Mouse (Mus musculus) forebrain, embryonic 11.5 days (tissue): ENCODE data around the gene Ly6g5b. TPM values are rescaled to one million over a fixed set of nuclear protein-coding genes. Genes with fewer than 3 reads are reported as not detected.
"Not testable (repeated sequence)": the region's sequence is repeated elsewhere in the genome, so short reads cannot be mapped to it uniquely, and the experiment has no call there.

Experiments
- ATAC-seq: fragments of 200-750 bp; cut with Nextera tagmentation; replicated peaks from 2 replicates; pipeline ENCODE4 v1.8.0; 2017; ENCODE audit warnings: moderate TSS enrichment; ENCODE audit not compliant: low FRiP score
- DNase-seq: peaks from one replicate; pipeline ENCODE4 v3.0.0-alpha.2; 2017; ENCODE audit warnings: low spot score
- H3K27ac ChIP-seq: fragments of 300-500 bp; sonication (generic); 2 replicates; pipeline ENCODE4 v1.5.1; 2014; ENCODE audit warnings: low read depth, low read length
- H3K27me3 ChIP-seq: fragments of 300-500 bp; sonication (generic); 2 replicates; pipeline ENCODE4 v1.6.1; 2014; ENCODE audit warnings: mild to moderate bottlenecking, low read length, mixed read lengths; ENCODE audit not compliant: control insufficient read depth, insufficient read depth
- H3K36me3 ChIP-seq: fragments of 300-500 bp; sonication (generic); 2 replicates; pipeline ENCODE4 v1.6.1; 2014; ENCODE audit warnings: mild to moderate bottlenecking, low read length, moderate library complexity, mixed read lengths; ENCODE audit not compliant: control insufficient read depth, insufficient read depth
- H3K4me1 ChIP-seq: fragments of 300-500 bp; sonication (generic); replicated peaks from 2 replicates; pipeline ENCODE4 v1.6.1; 2014; ENCODE audit warnings: low read length, mixed read lengths; ENCODE audit not compliant: control insufficient read depth, insufficient read depth
- H3K4me2 ChIP-seq: fragments of 300-500 bp; sonication (generic); 2 replicates; pipeline ENCODE4 v1.6.1; 2014; ENCODE audit warnings: low read depth, mild to moderate bottlenecking, low read length, moderate library complexity, mixed read lengths; ENCODE audit not compliant: severe bottlenecking
- H3K4me3 ChIP-seq: fragments of 300-500 bp; sonication (generic); 2 replicates; pipeline ENCODE4 v1.5.1; 2014; ENCODE audit warnings: low read depth, low read length
- H3K9ac ChIP-seq: fragments of 300-500 bp; sonication (generic); 2 replicates; pipeline ENCODE4 v1.6.1; 2014; ENCODE audit warnings: low read length
- H3K9me3 ChIP-seq: fragments of 300-500 bp; sonication (generic); 2 replicates; pipeline ENCODE4 v1.6.1; 2016; ENCODE audit warnings: low read length, mixed read lengths; ENCODE audit not compliant: control insufficient read depth
- WGBS: fragments of 180-500 bp; shearing (Covaris S2); extraction: QIAGEN DNeasy Blood & Tissue Kit; methylation state at CpG from one replicate; pipeline ENCODE4 v1.1.7; 2014; 5-methylcytosine and 5-hydroxymethylcytosine counted together
- polyA plus RNA-seq: library from polyadenylated mRNA; unstranded; fragments of >200 nt; fragmentation: Nextera tagmentation; extraction: Ambion mirVana; gene quantifications from 2 replicates; pipeline ENCODE4 v1.2.1, GENCODE M21; 2014

Gene Ly6g5b
- polyA plus RNA-seq, 1 experiment from 2014 or later: 1.4 TPM

- no peak overlapping the region for H3K27ac ChIP-seq
- DNase-seq (no peak), ATAC-seq (no peak)
- no peak overlapping the region for H3K4me2 ChIP-seq
- peaks cover 14% of the 10 kb centered on the region; the same call in 1 of the 2 replicates for H3K4me1 ChIP-seq
- no peak overlapping the region for H3K9ac ChIP-seq
- H3K9me3 ChIP-seq: no peaks in the 10 kb centered on the region
- WGBS: 89% methylated on average over 1 of the region's 1 CpGs
- no peak overlapping the region for H3K4me3 ChIP-seq
- no peaks in the 10 kb centered on the region for H3K36me3 ChIP-seq
- H3K27me3 ChIP-seq: no peaks in the 10 kb centered on the region
Measured at GRCm38 (mm10) chr17:35125081-35125480, 9.9 kb upstream of the Ly6g5b start.

GRCm38 (mm10) chr17:35124261-35124896 is 9.2 kb upstream of the Ly6g5b start:
- not testable (repeated sequence) for H3K4me3 ChIP-seq, DNase-seq, H3K27ac ChIP-seq, H3K9ac ChIP-seq, H3K27me3 ChIP-seq, H3K9me3 ChIP-seq, H3K36me3 ChIP-seq, ATAC-seq, H3K4me2 ChIP-seq
- 92% methylated on average over 12 of the region's 12 CpGs for WGBS
- peaks cover 15% of the 10 kb centered on the region; the same call in 1 of the 2 replicates for H3K4me1 ChIP-seq

GRCm38 (mm10) chr17:35123287-35123686 is 8.1 kb upstream of the Ly6g5b start:
- H3K27ac ChIP-seq, H3K9ac ChIP-seq, H3K4me2 ChIP-seq, H3K4me3 ChIP-seq, H3K9me3 ChIP-seq, DNase-seq, H3K27me3 ChIP-seq, H3K36me3 ChIP-seq, ATAC-seq: not testable (repeated sequence)
- peaks cover 15% of the 10 kb centered on the region; the same call in 1 of the 2 replicates for H3K4me1 ChIP-seq
- WGBS: 89% methylated on average over 9 of the region's 9 CpGs

- no peak for ATAC-seq
- peak within 1 kb of the TSS; percentile 81 for H3K4me3 ChIP-seq
- peak within 1 kb of the TSS; percentile 98 for H3K4me2 ChIP-seq
- no peaks in the 10 kb centered on the region for H3K9me3 ChIP-seq
- peak within 1 kb of the TSS; percentile 88 for H3K9ac ChIP-seq
- H3K36me3 ChIP-seq: peaks cover 9% of the 10 kb centered on the region; the same call in 1 of the 2 replicates
- WGBS: under 1% methylated on average over 19 of the region's 19 CpGs
- H3K27ac ChIP-seq: peak within 1 kb of the TSS; percentile 90
- no peaks in the 10 kb centered on the region for H3K27me3 ChIP-seq
- peaks cover 13% of the 10 kb centered on the region; the same call in 1 of the 2 replicates for H3K4me1 ChIP-seq
- DNase-seq: peak; percentile 69
Measured at GRCm38 (mm10) chr17:35121871-35122303, 6.7 kb upstream of the Ly6g5b start, which contains the start of gene Csnk2b. TSS of gene Csnk2b (minus strand) at chr17:35122053.

GRCm38 (mm10) chr17:35121143-35121799 is 6.0 kb upstream of the Ly6g5b start, which contains the start of gene Gpank1:
TSS of gene Gpank1 (plus strand) at chr17:35121455.
- ATAC-seq: peak; percentile 92
- H3K27ac ChIP-seq: peak within 1 kb of the TSS; percentile 90
- DNase-seq: peak; percentile 98
- under 1% methylated on average over 50 of the region's 50 CpGs for WGBS
- H3K4me2 ChIP-seq: peak within 1 kb of the TSS; percentile 98
- H3K9ac ChIP-seq: peak within 1 kb of the TSS; percentile 88
- no peaks in the 10 kb centered on the region for H3K9me3 ChIP-seq
- peaks cover 10% of the 10 kb centered on the region; the same call in 1 of the 2 replicates for H3K36me3 ChIP-seq
- H3K27me3 ChIP-seq: no peaks in the 10 kb centered on the region
- peaks cover 8% of the 10 kb centered on the region; the same call in 1 of the 2 replicates for H3K4me1 ChIP-seq
- H3K4me3 ChIP-seq: peak within 1 kb of the TSS; percentile 81

- WGBS: under 1% methylated on average over 33 of the region's 33 CpGs
- H3K27me3 ChIP-seq: no peaks in the 10 kb centered on the region
- H3K4me1 ChIP-seq: peaks cover 8% of the 10 kb centered on the region; the same call in 1 of the 2 replicates
- H3K9me3 ChIP-seq: no peaks in the 10 kb centered on the region
- DNase-seq (no peak), ATAC-seq (no peak)
- peak overlapping the region; percentile 98 for H3K4me2 ChIP-seq
- peaks cover 13% of the 10 kb centered on the region; the same call in 1 of the 2 replicates for H3K36me3 ChIP-seq
- H3K4me3 ChIP-seq: peak overlapping the region; percentile 81
- H3K27ac ChIP-seq: no peak overlapping the region
- H3K9ac ChIP-seq: peak overlapping the region; percentile 88
Measured at GRCm38 (mm10) chr17:35120745-35121142, 5.5 kb upstream of the Ly6g5b start.

- 79% methylated on average over 9 of the region's 9 CpGs for WGBS
- Histone ChIP-seq H3K27me3 (no peaks in the 10 kb centered on the region), H3K4me2 (no peak overlapping the region), H3K9ac (no peak overlapping the region), H3K4me1 (no peaks in the 10 kb centered on the region), H3K36me3 (peaks cover 6% of the 10 kb centered on the region; the same call in 1 of the 2 replicates), H3K27ac (no peak overlapping the region), H3K4me3 (no peak overlapping the region), H3K9me3 (no peaks in the 10 kb centered on the region)
- ATAC-seq (no peak), DNase-seq (no peak)
Measured at GRCm38 (mm10) chr17:35111774-35112173, 3.5 kb downstream of the Ly6g5b start.

GRCm38 (mm10) chr17:35108097-35108496 is 7.1 kb downstream of the Ly6g5b start, which contains the start of gene Ly6g5c:
TSS of gene Ly6g5c (plus strand) at chr17:35108279.
- ATAC-seq (no peak), DNase-seq (no peak)
- no peak within 1 kb of the TSS for H3K9ac ChIP-seq
- H3K36me3 ChIP-seq: no peaks in the 10 kb centered on the region; the same call in 1 of the 2 replicates
- no peaks in the 10 kb centered on the region for H3K9me3 ChIP-seq
- H3K27ac ChIP-seq: no peak within 1 kb of the TSS
- no peak within 1 kb of the TSS for H3K4me2 ChIP-seq
- 90% methylated on average over 6 of the region's 6 CpGs for WGBS
- H3K4me3 ChIP-seq: no peak within 1 kb of the TSS
- H3K4me1 ChIP-seq: no peaks in the 10 kb centered on the region
- no peaks in the 10 kb centered on the region for H3K27me3 ChIP-seq
